Mouse (Mus musculus) heart, embryonic 13.5 days (tissue): ENCODE data around the gene Chst15. TPM values are rescaled to one million over a fixed set of nuclear protein-coding genes. Genes with fewer than 3 reads are reported as not detected.

Experiments
- ATAC-seq: fragments of 200-750 bp; cut with Nextera tagmentation; 2 replicates; pipeline ENCODE4 v1.8.0; 2017; ENCODE audit warnings: moderate TSS enrichment; ENCODE audit not compliant: insufficient number of reproducible peaks, low FRiP score, low TSS enrichment; ENCODE audit errors: extremely low read depth
- H3K27ac ChIP-seq: fragments of 300-500 bp; sonication (generic); replicated peaks from 2 replicates; pipeline ENCODE4 v1.5.1; 2015; ENCODE audit warnings: moderate library complexity, mild to moderate bottlenecking, inconsistent platforms
- H3K27me3 ChIP-seq: fragments of 300-500 bp; sonication (generic); replicated peaks from 2 replicates; pipeline ENCODE4 v1.6.1; 2015; ENCODE audit warnings: mild to moderate bottlenecking, inconsistent platforms
- H3K36me3 ChIP-seq: fragments of 300-500 bp; sonication (generic); 2 replicates; pipeline ENCODE4 v1.6.1; 2015; ENCODE audit warnings: mild to moderate bottlenecking, inconsistent platforms
- H3K4me1 ChIP-seq: fragments of 300-500 bp; sonication (generic); 2 replicates; pipeline ENCODE4 v1.6.1; 2015; ENCODE audit warnings: inconsistent platforms
- H3K4me2 ChIP-seq: fragments of 300-500 bp; sonication (generic); 2 replicates; pipeline ENCODE4 v1.6.1; 2015; ENCODE audit warnings: inconsistent platforms, mild to moderate bottlenecking, moderate library complexity
- H3K4me3 ChIP-seq: fragments of 300-500 bp; sonication (generic); 2 replicates; pipeline ENCODE4 v1.5.1; 2015; ENCODE audit warnings: moderate library complexity, mild to moderate bottlenecking, inconsistent platforms
- H3K9ac ChIP-seq: fragments of 300-500 bp; sonication (generic); 2 replicates; pipeline ENCODE4 v1.6.1; 2015; ENCODE audit warnings: inconsistent platforms, mild to moderate bottlenecking, moderate library complexity
- H3K9me3 ChIP-seq: fragments of 300-500 bp; sonication (generic); 2 replicates; pipeline ENCODE4 v1.6.1; 2016; ENCODE audit warnings: inconsistent platforms
- WGBS: fragments of 180-500 bp; shearing (Covaris S2); methylation state at CpG from one replicate; pipeline ENCODE4 v1.1.7; 2015; ENCODE audit warnings: mixed read lengths; 5-methylcytosine and 5-hydroxymethylcytosine counted together
- polyA plus RNA-seq: library from polyadenylated mRNA; unstranded; fragments of >200 nt; fragmentation: Nextera tagmentation; extraction: Ambion mirVana; gene quantifications from 2 replicates; pipeline ENCODE4 v1.2.1, GENCODE M21; 2015

Chst15 gene
- polyA plus RNA-seq, 1 experiment from 2014 or later, result 3.1 TPM

GRCm38 (mm10) chr7:132236789-132237188 lies 80.2 kb downstream of the Chst15 start:
- 55% methylated on average over 8 of the region's 8 CpGs for WGBS
- H3K27me3 ChIP-seq, result no peaks in the 10 kb centered on the region
- no peak for ATAC-seq

GRCm38 (mm10) chr7:132234250-132234649 lies 82.8 kb downstream of the Chst15 start:
- no peaks in the 10 kb centered on the region for H3K27me3 ChIP-seq
- no peak for ATAC-seq
- 63% methylated on average over 3 of the region's 3 CpGs for WGBS
- H3K4me2 ChIP-seq, result no peak overlapping the region
- H3K36me3 ChIP-seq, result no peaks in the 10 kb centered on the region
- H3K9ac ChIP-seq, result no peak overlapping the region
- no peaks in the 10 kb centered on the region for H3K9me3 ChIP-seq
- no peak overlapping the region for H3K4me3 ChIP-seq
- peaks cover 17% of the 10 kb centered on the region; the same call in 1 of the 2 replicates for H3K4me1 ChIP-seq
- H3K27ac ChIP-seq, result no peak overlapping the region

More at GRCm38 (mm10) chr7:132236789-132237188, 80.2 kb downstream of the Chst15 start:
- Histone ChIP-seq H3K4me1 (peaks cover 17% of the 10 kb centered on the region; the same call in 1 of the 2 replicates), H3K9me3 (no peaks in the 10 kb centered on the region), H3K4me3 (no peak overlapping the region), H3K9ac (no peak overlapping the region), H3K4me2 (no peak overlapping the region), H3K36me3 (no peaks in the 10 kb centered on the region), H3K27ac (no peak overlapping the region)

- 67% methylated on average over 4 of the region's 4 CpGs for WGBS
- H3K9ac ChIP-seq, result no peak overlapping the region
- no peak for ATAC-seq
- peaks cover 17% of the 10 kb centered on the region; the same call in 1 of the 2 replicates for H3K4me1 ChIP-seq
- no peak overlapping the region for H3K27ac ChIP-seq
- no peaks in the 10 kb centered on the region for H3K36me3 ChIP-seq
- H3K27me3 ChIP-seq, result no peaks in the 10 kb centered on the region
- no peaks in the 10 kb centered on the region for H3K9me3 ChIP-seq
- no peak overlapping the region for H3K4me2 ChIP-seq
- H3K4me3 ChIP-seq, result no peak overlapping the region
These were observed 83.3 kb downstream of the Chst15 start for GRCm38 (mm10) chr7:132233732-132234131.

- ATAC-seq, result no peak
- H3K4me2 ChIP-seq, result no peak overlapping the region
These were observed 84.1 kb downstream of the Chst15 start for GRCm38 (mm10) chr7:132232937-132233336.

GRCm38 (mm10) chr7:132231476-132231875 lies 85.6 kb downstream of the Chst15 start:
- Histone ChIP-seq H3K4me2 (no peak overlapping the region), H3K4me1 (peaks cover 15% of the 10 kb centered on the region), H3K27me3 (no peaks in the 10 kb centered on the region), H3K9me3 (no peaks in the 10 kb centered on the region), H3K36me3 (no peaks in the 10 kb centered on the region), H3K9ac (no peak overlapping the region), H3K27ac (no peak overlapping the region), H3K4me3 (no peak overlapping the region)
- no peak for ATAC-seq
- 91% methylated on average over 3 of the region's 3 CpGs for WGBS

More at GRCm38 (mm10) chr7:132232937-132233336, 84.1 kb downstream of the Chst15 start:
- Histone ChIP-seq H3K9ac (no peak overlapping the region), H3K36me3 (no peaks in the 10 kb centered on the region), H3K27ac (no peak overlapping the region), H3K4me1 (peaks cover 14% of the 10 kb centered on the region; the same call in 1 of the 2 replicates), H3K4me3 (no peak overlapping the region), H3K9me3 (no peaks in the 10 kb centered on the region), H3K27me3 (no peaks in the 10 kb centered on the region)
- WGBS, result 49% methylated on average over 2 of the region's 2 CpGs

GRCm38 (mm10) chr7:132230961-132231360 lies 86.1 kb downstream of the Chst15 start:
- no peak overlapping the region for H3K4me2 ChIP-seq
- H3K36me3 ChIP-seq, result no peaks in the 10 kb centered on the region
- WGBS, result 73% methylated on average over 3 of the region's 3 CpGs

GRCm38 (mm10) chr7:132227075-132227640 lies 89.9 kb downstream of the Chst15 start:
- peaks cover 12% of the 10 kb centered on the region; the same call in 1 of the 2 replicates for H3K27me3 ChIP-seq
- WGBS, result 67% methylated on average over 8 of the region's 8 CpGs
- H3K9ac ChIP-seq, result no peak overlapping the region
- no peaks in the 10 kb centered on the region for H3K9me3 ChIP-seq
- H3K27ac ChIP-seq, result no peak overlapping the region
- ATAC-seq, result 0 out of 2 replicates have a peak, but pooled peaks have one; percentile 15
- no peak overlapping the region for H3K4me2 ChIP-seq
- H3K36me3 ChIP-seq, result no peaks in the 10 kb centered on the region
- H3K4me3 ChIP-seq, result no peak overlapping the region
- H3K4me1 ChIP-seq, result peaks cover 9% of the 10 kb centered on the region

More at GRCm38 (mm10) chr7:132230961-132231360, 86.1 kb downstream of the Chst15 start:
- Histone ChIP-seq H3K9ac (no peak overlapping the region), H3K27ac (no peak overlapping the region), H3K27me3 (peaks cover 2% of the 10 kb centered on the region; the same call in 1 of the 2 replicates), H3K9me3 (no peaks in the 10 kb centered on the region), H3K4me1 (peaks cover 15% of the 10 kb centered on the region), H3K4me3 (no peak overlapping the region)
- no peak for ATAC-seq

GRCm38 (mm10) chr7:132226379-132227074 lies 90.5 kb downstream of the Chst15 start:
- no peaks in the 10 kb centered on the region for H3K36me3 ChIP-seq
- 0 out of 2 replicates have a peak, but pooled peaks have one; percentile 14 for ATAC-seq
- H3K9ac ChIP-seq, result no peak overlapping the region
- peaks cover 9% of the 10 kb centered on the region for H3K4me1 ChIP-seq
- H3K4me2 ChIP-seq, result no peak overlapping the region
- no peak overlapping the region for H3K27ac ChIP-seq
- H3K9me3 ChIP-seq, result no peaks in the 10 kb centered on the region
- H3K4me3 ChIP-seq, result no peak overlapping the region
- peaks cover 12% of the 10 kb centered on the region; the same call in 1 of the 2 replicates for H3K27me3 ChIP-seq
- WGBS, result 57% methylated on average over 6 of the region's 6 CpGs

- Histone ChIP-seq H3K9me3 (no peaks in the 10 kb centered on the region), H3K27me3 (peaks cover 12% of the 10 kb centered on the region; the same call in 1 of the 2 replicates), H3K4me3 (no peak overlapping the region), H3K27ac (no peak overlapping the region), H3K4me2 (no peak overlapping the region), H3K9ac (no peak overlapping the region), H3K4me1 (peaks cover 9% of the 10 kb centered on the region), H3K36me3 (no peaks in the 10 kb centered on the region)
- WGBS, result 52% methylated on average over 10 of the region's 10 CpGs
- no peak for ATAC-seq
These were observed 93.4 kb downstream of the Chst15 start for GRCm38 (mm10) chr7:132223452-132224141.

GRCm38 (mm10) chr7:132214031-132214430 lies 103.0 kb downstream of the Chst15 start:
- H3K4me2 ChIP-seq, result no peak overlapping the region
- peaks cover 61% of the 10 kb centered on the region for H3K27me3 ChIP-seq
- no peak overlapping the region for H3K27ac ChIP-seq
- 62% methylated on average over 10 of the region's 10 CpGs for WGBS
- H3K9me3 ChIP-seq, result no peaks in the 10 kb centered on the region
- H3K4me3 ChIP-seq, result no peak overlapping the region
- no peak for ATAC-seq
- no peaks in the 10 kb centered on the region for H3K36me3 ChIP-seq
- H3K9ac ChIP-seq, result no peak overlapping the region
- no peaks in the 10 kb centered on the region for H3K4me1 ChIP-seq

GRCm38 (mm10) chr7:132213460-132213859 lies 103.6 kb downstream of the Chst15 start:
- no peak overlapping the region for H3K27ac ChIP-seq
- H3K4me2 ChIP-seq, result no peak overlapping the region
- ATAC-seq, result no peak
- H3K9me3 ChIP-seq, result no peaks in the 10 kb centered on the region
- H3K36me3 ChIP-seq, result no peaks in the 10 kb centered on the region
- peaks cover 64% of the 10 kb centered on the region for H3K27me3 ChIP-seq
- H3K9ac ChIP-seq, result no peak overlapping the region
- H3K4me1 ChIP-seq, result no peaks in the 10 kb centered on the region
- H3K4me3 ChIP-seq, result no peak overlapping the region
- WGBS, result 5% methylated on average over 8 of the region's 8 CpGs
